10 mouse cellular contexts compared by ENCODE assay signal in genomic region chr5:124943181-124943792, GRCm38 (mm10). TPM values are rescaled to one million over a fixed set of nuclear protein-coding genes. Genes with fewer than 3 reads are reported as not detected.
DNase-seq lines count a peak whose midpoint lies in the region; ATAC-seq and TF ChIP-seq lines count a peak whose summit lies in the region.
"Had no signal": no experiment of that assay in that cellular context is flagged by ENCODE, and none has a peak within 500 bp of the region (broad histone marks: within the 10 kb centered on the region; RNA-seq: fewer than 3 reads in every experiment).

No protein-coding gene starts in this region.

- no peaks in the 10 kb centered on the region for H3K36me3 ChIP-seq in heart, embryonic 15.5 days
- H3K36me3 ChIP-seq in stomach, embryonic 14.5 days (ENCODE audit: control insufficient read depth, insufficient read depth, low read length): no peaks in the 10 kb centered on the region
- no peaks in the 10 kb centered on the region for H3K36me3 ChIP-seq in stomach, postnatal 0 days (ENCODE audit: control insufficient read depth, insufficient read depth, low read length)
- no peaks in the 10 kb centered on the region for H3K36me3 ChIP-seq in hindbrain, embryonic 15.5 days
- no peaks in the 10 kb centered on the region for H3K36me3 ChIP-seq in intestine, embryonic 15.5 days
- H3K36me3 ChIP-seq: G1E; limb, embryonic 10.5 days had no signal

- intact Hi-C loops in heart, postnatal 36 days (cut with DNase I): no loop called here

- no peak for TF ChIP-seq CTCF in stomach, postnatal 0 days (IDR thresholded peaks at IDR 0.05; ENCODE audit: low read depth)

- H3K9me3 ChIP-seq in heart, embryonic 15.5 days (replicated peaks): no peaks in the 10 kb centered on the region
- H3K9me3 ChIP-seq in stomach, embryonic 14.5 days (ENCODE audit: control insufficient read depth, low read depth, low read length): peaks cover 4% of the 10 kb centered on the region; the same call in 1 of the 2 replicates
- no peaks in the 10 kb centered on the region for H3K9me3 ChIP-seq in stomach, postnatal 0 days (ENCODE audit: control insufficient read depth, low read length)
- no peaks in the 10 kb centered on the region for H3K9me3 ChIP-seq in hindbrain, embryonic 15.5 days
- no peaks in the 10 kb centered on the region for H3K9me3 ChIP-seq in intestine, embryonic 15.5 days
- H3K9me3 ChIP-seq: limb, embryonic 10.5 days had no signal

- 77% methylated on average over 12 of the region's 12 CpGs for WGBS in heart, embryonic 15.5 days
- 91% methylated on average over 12 of the region's 12 CpGs for WGBS in stomach, embryonic 14.5 days
- 88% methylated on average over 12 of the region's 12 CpGs for WGBS in stomach, postnatal 0 days
- 49% methylated on average over 12 of the region's 12 CpGs for WGBS in hindbrain, embryonic 15.5 days
- WGBS in intestine, embryonic 15.5 days: 85% methylated on average over 12 of the region's 12 CpGs

- no peak for DNase-seq in heart, postnatal 36 days
- no peak for DNase-seq in stomach, postnatal 0 days (ENCODE audit: low spot score)
- DNase-seq in thymus, postnatal 4 days: peak; percentile 68
- no peak for DNase-seq in frontal cortex, postnatal 14 days (ENCODE audit: low spot score in 2 of 2)

- no peaks in the 10 kb centered on the region for H3K27me3 ChIP-seq in heart, embryonic 15.5 days
- H3K27me3 ChIP-seq in stomach, embryonic 14.5 days (ENCODE audit: control insufficient read depth, insufficient read depth, low read length): no peaks in the 10 kb centered on the region
- H3K27me3 ChIP-seq in stomach, postnatal 0 days (ENCODE audit: control insufficient read depth, insufficient read depth, low read length): no peaks in the 10 kb centered on the region
- no peaks in the 10 kb centered on the region for H3K27me3 ChIP-seq in hindbrain, embryonic 15.5 days
- no peaks in the 10 kb centered on the region for H3K27me3 ChIP-seq in intestine, embryonic 15.5 days (replicated peaks)

- H3K27ac ChIP-seq in heart, embryonic 15.5 days: no peak overlapping the region
- H3K27ac ChIP-seq in stomach, embryonic 14.5 days (ENCODE audit: low read length): no peak overlapping the region
- no peak overlapping the region for H3K27ac ChIP-seq in stomach, postnatal 0 days (replicated peaks)
- no peak overlapping the region for H3K27ac ChIP-seq in hindbrain, embryonic 15.5 days (replicated peaks)
- H3K27ac ChIP-seq in intestine, embryonic 15.5 days: no peak overlapping the region
- H3K27ac ChIP-seq: limb, embryonic 10.5 days had no signal

- no peak overlapping the region for H3K4me2 ChIP-seq in heart, embryonic 15.5 days
- no peak overlapping the region for H3K4me2 ChIP-seq in stomach, embryonic 14.5 days (replicated peaks; ENCODE audit: low read depth, low read length)
- H3K4me2 ChIP-seq in stomach, postnatal 0 days (replicated peaks; ENCODE audit: low read depth): no peak overlapping the region
- no peak overlapping the region for H3K4me2 ChIP-seq in hindbrain, embryonic 15.5 days
- H3K4me2 ChIP-seq in intestine, embryonic 15.5 days (replicated peaks): no peak overlapping the region

- 0 out of 2 replicates have a peak, but pooled peaks have one; percentile 35 for ATAC-seq in heart, embryonic 15.5 days (replicated peaks; ENCODE audit: insufficient number of reproducible peaks, insufficient read depth, low FRiP score, low read depth)
- ATAC-seq in stomach, embryonic 14.5 days (ENCODE audit: insufficient number of reproducible peaks, insufficient read depth, low FRiP score, low read depth): 0 out of 2 replicates have a peak, but pooled peaks have one; percentile 14
- no peak for ATAC-seq in stomach, postnatal 0 days (ENCODE audit: low FRiP score, low TSS enrichment)
- peak; percentile 65 for ATAC-seq in hindbrain, embryonic 15.5 days (ENCODE audit: low FRiP score, low read depth)
- no peak for ATAC-seq in intestine, embryonic 15.5 days

- H3K4me3 ChIP-seq in heart, embryonic 15.5 days: no peak overlapping the region
- H3K4me3 ChIP-seq in stomach, embryonic 14.5 days (ENCODE audit: low read depth, low read length): no peak overlapping the region
- no peak overlapping the region for H3K4me3 ChIP-seq in stomach, postnatal 0 days (ENCODE audit: low read depth, low read length)
- H3K4me3 ChIP-seq in hindbrain, embryonic 15.5 days: no peak overlapping the region
- H3K4me3 ChIP-seq in intestine, embryonic 15.5 days (replicated peaks): no peak overlapping the region
- H3K4me3 ChIP-seq: limb, embryonic 10.5 days had no signal

- no peak for TF ChIP-seq EP300 in stomach, postnatal 0 days (optimal IDR thresholded peaks at IDR 0.05)

- H3K9ac ChIP-seq in heart, embryonic 15.5 days: no peak overlapping the region
- H3K9ac ChIP-seq in stomach, embryonic 14.5 days (replicated peaks; ENCODE audit: low read depth, low read length): no peak overlapping the region
- no peak overlapping the region for H3K9ac ChIP-seq in stomach, postnatal 0 days (ENCODE audit: low read length)
- H3K9ac ChIP-seq in hindbrain, embryonic 15.5 days: no peak overlapping the region
- H3K9ac ChIP-seq in intestine, embryonic 15.5 days: no peak overlapping the region

- peaks cover 8% of the 10 kb centered on the region for H3K4me1 ChIP-seq in heart, embryonic 15.5 days (replicated peaks)
- H3K4me1 ChIP-seq in stomach, embryonic 14.5 days (ENCODE audit: control insufficient read depth, insufficient read depth, low read length): no peaks in the 10 kb centered on the region
- no peaks in the 10 kb centered on the region for H3K4me1 ChIP-seq in stomach, postnatal 0 days (replicated peaks; ENCODE audit: control insufficient read depth, insufficient read depth)
- H3K4me1 ChIP-seq in hindbrain, embryonic 15.5 days (replicated peaks): peaks cover 6% of the 10 kb centered on the region; the same call in 1 of the 2 replicates
- 0 out of 2 replicates have a peak, but pooled peaks cover 5% of the 10 kb centered on the region for H3K4me1 ChIP-seq in intestine, embryonic 15.5 days (replicated peaks)

RNA-seq across cellular contexts. Expression of gene Rflna, which starts 59.7 kb away (rescaled TPM):
- polyA plus RNA-seq in heart, embryonic 15.5 days (2015; fragmentation: Nextera tagmentation; extraction: Ambion mirVana): 1.3 and 2.3 TPM in 2 replicates
- total RNA-seq in heart, postnatal 36 days (2021): under 1 TPM in 1 of 2 experiments, not detected in 1; 0.47 TPM
- 3.7 and 5.0 TPM in 2 replicates for polyA plus RNA-seq in stomach, embryonic 14.5 days (2014; fragmentation: Nextera tagmentation; extraction: Ambion mirVana)
- 1.8 and 2.3 TPM in 2 replicates for polyA plus RNA-seq in stomach, postnatal 0 days (2015; fragmentation: Nextera tagmentation; extraction: Ambion mirVana)
- polyA plus RNA-seq in hindbrain, embryonic 15.5 days (2015; fragmentation: Nextera tagmentation; extraction: Ambion mirVana): 6.4 and 7.0 TPM in 2 replicates
- 2.0 and 2.2 TPM in 2 replicates for polyA plus RNA-seq in intestine, embryonic 15.5 days (2015; fragmentation: Nextera tagmentation; extraction: Ambion mirVana)
- total RNA-seq: G1E had no signal
- polyA plus RNA-seq: G1E had no signal

Comparison
In these comparisons a context has a peak if more than half of its experiments do, and no peak if none do; other contexts are left out.
1. ATAC-seq: peak in heart, embryonic 15.5 days (single experiment), stomach, embryonic 14.5 days (single experiment) and hindbrain, embryonic 15.5 days (single experiment); none in stomach, postnatal 0 days (single experiment) and intestine, embryonic 15.5 days (single experiment).